Mouse (Mus musculus) adrenal gland, postnatal 14 days (tissue): Measurements from ENCODE around the gene Fgfbp3. TPM values are rescaled to one million over a fixed set of nuclear protein-coding genes. Genes with fewer than 3 reads are reported as not detected.
"Not testable (repeated sequence)": the region's sequence is repeated elsewhere in the genome, so short reads cannot be mapped to it uniquely, and the experiment has no call there.

Experiments
- DNase-seq: peaks from one replicate; pipeline ENCODE4 v3.0.0; 2021; ENCODE audit warnings: mixed read lengths
- total RNA-seq: library from RNA; stranded (reverse); gene quantifications from 2 replicates; pipeline ENCODE4 v1.2.3, GENCODE M21; 2021

Gene Fgfbp3
- total RNA-seq, 1 experiment from 2014 or later = 2.7 TPM

GRCm38 (mm10) chr19:36910424-36911045, 8.9 kb downstream of the Fgfbp3 start:
- no peak for DNase-seq

- DNase-seq = peak; percentile 84
These were observed 9.6 kb downstream of the Fgfbp3 start for GRCm38 (mm10) chr19:36909676-36910292.

GRCm38 (mm10) chr19:36909150-36909549, 10.3 kb downstream of the Fgfbp3 start:
- no peak for DNase-seq

- DNase-seq = peak; percentile 65
These were observed 15.0 kb downstream of the Fgfbp3 start for GRCm38 (mm10) chr19:36904211-36905007.

- no peak for DNase-seq
These were observed 16.0 kb downstream of the Fgfbp3 start for GRCm38 (mm10) chr19:36903377-36903776.

GRCm38 (mm10) chr19:36897778-36898177, 21.6 kb downstream of the Fgfbp3 start:
- peak; percentile 69 for DNase-seq

GRCm38 (mm10) chr19:36896791-36897569, 22.4 kb downstream of the Fgfbp3 start:
- DNase-seq = no peak

- DNase-seq = no peak
These were observed 27.7 kb downstream of the Fgfbp3 start for GRCm38 (mm10) chr19:36891746-36892145.

GRCm38 (mm10) chr19:36887706-36888105, 31.7 kb downstream of the Fgfbp3 start:
- DNase-seq = no peak

GRCm38 (mm10) chr19:36886316-36886715, 33.1 kb downstream of the Fgfbp3 start:
- DNase-seq = no peak

- peak; percentile 59 for DNase-seq
These were observed 36.3 kb downstream of the Fgfbp3 start for GRCm38 (mm10) chr19:36883119-36883518.

GRCm38 (mm10) chr19:36878743-36879495, 40.5 kb downstream of the Fgfbp3 start:
- no peak for DNase-seq

- DNase-seq = no peak
These were observed 42.1 kb downstream of the Fgfbp3 start for GRCm38 (mm10) chr19:36877329-36877728.

GRCm38 (mm10) chr19:36874651-36875050, 44.8 kb downstream of the Fgfbp3 start:
- DNase-seq = no peak

GRCm38 (mm10) chr19:36868675-36869074, 50.7 kb downstream of the Fgfbp3 start:
- DNase-seq = not testable (repeated sequence)

Other genes starting within 250 kb of the Fgfbp3 start
- gene Ppp1r3c, start 183.0 kb downstream of the Fgfbp3 start, total RNA-seq = 35.6 and 42.1 TPM in 2 replicates
- 111 and 124 TPM in 2 replicates for gene Tnks2, start 85.4 kb downstream of the Fgfbp3 start, total RNA-seq
- gene Btaf1, start 6.5 kb upstream of the Fgfbp3 start, total RNA-seq = 22.8 and 26.4 TPM in 2 replicates